Mouse (Mus musculus): ENCODE measurements at regions not wholly inside any gene's neighbourhood (a gene's known extent, or its start where the extent isn't known, plus 50 kb on each side); places are given as distances from the start of the nearest gene placed in this dataset.

DNA sequence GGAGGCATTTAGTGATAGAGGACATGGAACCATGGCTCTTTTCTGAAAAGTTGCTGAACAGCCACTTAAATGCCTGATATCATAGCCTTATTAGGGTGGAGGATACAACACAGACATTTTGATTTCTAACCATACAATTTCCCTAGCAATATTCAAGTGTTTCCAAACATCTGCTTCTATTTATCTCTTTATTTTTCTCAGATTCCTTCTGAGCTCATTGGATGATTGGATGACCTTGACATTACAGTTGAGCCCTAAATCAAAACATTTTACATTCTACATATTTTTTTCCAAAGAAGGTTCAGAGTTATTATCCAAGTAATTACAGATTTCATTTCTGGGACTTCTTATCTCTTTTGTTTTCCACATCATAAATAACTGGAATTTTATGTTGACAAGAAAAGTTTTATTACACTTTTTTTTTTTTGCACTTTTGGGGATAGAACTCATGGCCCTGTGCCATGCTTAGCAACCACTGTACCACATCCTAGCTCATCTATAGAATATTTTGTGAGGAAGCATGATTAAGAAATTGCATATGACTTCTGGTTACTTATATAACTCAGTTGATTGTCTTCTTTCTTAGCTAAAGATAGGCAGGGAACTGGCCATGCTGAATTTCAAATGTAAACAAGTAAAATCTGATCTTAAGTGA, 309.6 kb upstream of the Thbs1 start:
- no peak for TF ChIP-seq CTCF (IDR thresholded peaks at IDR 0.05; ENCODE audit: low read depth, low read length)
- no peak for TF ChIP-seq POLR2A (IDR thresholded peaks at IDR 0.05; ENCODE audit: extremely low read depth, insufficient read depth, low read length)

Data from liver, adult 2 months (tissue).